Mouse (Mus musculus): ENCODE data around the gene Neurog3. TPM values are rescaled to one million over a fixed set of nuclear protein-coding genes. Genes with fewer than 3 reads are reported as not detected.

Gene Neurog3
- polyA plus RNA-seq, 1 experiment from 2014 or later = not detected

DNA sequence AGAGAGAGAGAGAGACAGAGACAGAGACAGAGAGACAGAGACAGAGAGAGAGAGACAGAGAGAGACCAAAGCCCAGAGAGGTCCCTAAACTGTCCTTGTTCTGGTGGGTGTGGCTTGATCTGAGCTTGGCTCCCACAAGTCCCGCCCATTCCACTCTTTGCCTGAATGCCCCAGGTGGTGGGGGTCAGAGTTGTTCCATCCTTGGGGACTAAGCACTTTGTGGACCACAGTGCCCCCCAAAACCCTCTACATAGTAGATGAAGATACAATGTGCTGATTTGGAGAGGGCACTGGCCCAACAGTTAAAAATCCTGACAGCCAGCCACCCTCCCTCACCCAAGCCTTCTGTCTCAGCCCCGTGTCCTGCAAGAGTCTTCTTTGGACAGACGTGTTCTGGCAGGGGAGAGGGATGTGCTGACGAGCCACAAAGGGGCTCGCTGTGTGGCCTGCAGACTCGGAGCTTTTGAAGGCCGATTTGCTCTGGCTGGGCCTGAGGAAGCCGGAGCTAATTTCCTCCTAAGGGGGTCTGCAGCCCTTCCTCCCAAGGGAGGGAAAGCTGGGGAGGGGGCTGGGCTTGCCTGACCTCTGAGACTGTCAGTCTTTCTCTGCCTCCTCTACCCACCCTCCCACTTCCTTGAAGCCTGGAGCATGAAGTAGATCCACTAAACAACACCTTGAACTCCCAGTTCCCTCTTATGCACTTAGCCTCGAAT lies 40.1 kb downstream of the Neurog3 start:
- no peak overlapping the region for H3K4me3 ChIP-seq (replicated peaks; ENCODE audit: low read length)
- ATAC-seq (ENCODE audit: low FRiP score) (no peak), DNase-seq (ENCODE audit: low spot score) (no peak)
- peaks cover 46% of the 10 kb centered on the region for H3K27me3 ChIP-seq (ENCODE audit: control insufficient read depth, insufficient read depth, low read length)
- H3K9me3 ChIP-seq (ENCODE audit: control insufficient read depth, low read length) = no peaks in the 10 kb centered on the region
- H3K4me2 ChIP-seq (replicated peaks) = no peak overlapping the region
- H3K36me3 ChIP-seq (replicated peaks; ENCODE audit: control insufficient read depth, insufficient read depth) = no peaks in the 10 kb centered on the region
- H3K9ac ChIP-seq = no peak overlapping the region
- H3K4me1 ChIP-seq (replicated peaks; ENCODE audit: control insufficient read depth, insufficient read depth, low read length) = peaks cover 7% of the 10 kb centered on the region; the same call in 1 of the 2 replicates
- no peak overlapping the region for H3K27ac ChIP-seq
- WGBS = 4% methylated on average over 9 of the region's 9 CpGs

DNA sequence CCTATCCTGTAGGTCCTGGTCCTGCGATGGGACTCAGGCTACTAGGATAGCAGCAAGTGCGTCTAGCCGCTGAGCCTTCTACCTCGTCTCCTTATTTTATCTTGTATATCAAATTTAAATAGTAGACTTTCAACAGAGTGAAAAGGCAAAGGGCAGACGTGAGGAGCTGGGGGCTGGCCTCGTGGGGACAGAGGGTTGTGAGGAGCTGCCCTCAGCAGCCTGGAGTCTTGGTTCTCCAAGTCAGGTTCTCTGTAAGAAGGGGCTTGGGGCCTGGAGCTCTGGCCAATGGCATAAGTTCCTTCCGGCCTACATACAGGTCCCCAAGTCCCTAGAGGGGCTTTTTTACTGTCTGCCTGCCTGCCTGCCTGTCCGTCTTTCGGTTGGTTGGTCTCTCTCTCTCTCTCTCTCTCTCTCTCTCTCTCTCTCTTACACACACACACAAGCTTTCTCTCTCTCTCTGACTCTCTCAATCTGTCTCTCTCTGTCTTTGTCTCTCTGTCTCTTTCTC lies 41.1 kb downstream of the Neurog3 start:
- peaks cover 7% of the 10 kb centered on the region; the same call in 1 of the 2 replicates for H3K4me1 ChIP-seq (replicated peaks; ENCODE audit: control insufficient read depth, insufficient read depth, low read length)
- DNase-seq (ENCODE audit: low spot score) = no peak
- 14% methylated on average over 9 of the region's 9 CpGs for WGBS
- no peak overlapping the region for H3K4me3 ChIP-seq (replicated peaks; ENCODE audit: low read length)
- no peak for ATAC-seq (ENCODE audit: low FRiP score)
- H3K4me2 ChIP-seq (replicated peaks) = no peak overlapping the region
- peaks cover 51% of the 10 kb centered on the region for H3K27me3 ChIP-seq (ENCODE audit: control insufficient read depth, insufficient read depth, low read length)
- H3K27ac ChIP-seq = no peak overlapping the region
- no peaks in the 10 kb centered on the region for H3K36me3 ChIP-seq (replicated peaks; ENCODE audit: control insufficient read depth, insufficient read depth)
- no peaks in the 10 kb centered on the region for H3K9me3 ChIP-seq (ENCODE audit: control insufficient read depth, low read length)
- no peak overlapping the region for H3K9ac ChIP-seq

DNA sequence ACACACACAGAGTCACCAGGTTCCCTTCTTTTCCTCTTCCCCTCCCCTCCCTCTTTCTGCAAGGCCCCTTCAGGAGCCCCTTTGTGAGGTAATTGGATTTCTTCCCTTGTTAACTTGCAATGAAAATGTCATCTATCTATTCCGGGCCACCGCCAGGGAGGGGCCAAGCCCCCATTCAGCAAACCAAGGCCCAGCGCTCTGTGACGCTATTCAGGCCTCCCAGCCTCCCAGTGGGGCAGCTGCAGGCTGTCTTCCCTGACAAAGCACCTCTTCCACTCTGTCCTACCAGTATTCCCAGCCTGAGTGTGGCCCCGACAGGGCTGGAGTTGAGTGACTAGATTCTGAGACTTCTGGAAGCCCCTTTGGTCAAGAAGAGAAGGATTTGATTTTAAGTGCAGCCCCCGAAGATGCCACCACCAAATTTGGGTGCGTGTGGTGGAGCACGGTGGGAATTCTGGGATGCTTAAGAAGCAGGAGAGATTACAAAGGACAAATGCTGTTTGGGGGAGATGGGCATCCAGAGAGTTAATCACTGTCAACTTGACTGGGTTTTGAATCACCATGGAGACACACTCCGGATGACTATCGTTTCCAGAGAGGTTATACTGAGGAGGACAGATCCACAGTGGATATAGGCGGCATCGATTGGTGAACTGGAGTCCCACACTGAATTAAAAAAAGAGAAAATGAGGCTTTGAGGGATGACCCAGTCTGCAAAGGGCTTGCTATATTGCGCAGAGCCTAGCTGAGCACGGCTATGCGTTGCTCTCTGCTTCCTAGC lies 41.8 kb downstream of the Neurog3 start:
- Histone ChIP-seq H3K9me3 (ENCODE audit: control insufficient read depth, low read length) (no peaks in the 10 kb centered on the region), H3K9ac (no peak overlapping the region), H3K4me1 (replicated peaks; ENCODE audit: control insufficient read depth, insufficient read depth, low read length) (peaks cover 7% of the 10 kb centered on the region; the same call in 1 of the 2 replicates), H3K4me2 (replicated peaks) (no peak overlapping the region), H3K4me3 (replicated peaks; ENCODE audit: low read length) (no peak overlapping the region), H3K27me3 (ENCODE audit: control insufficient read depth, insufficient read depth, low read length) (peaks cover 45% of the 10 kb centered on the region), H3K27ac (no peak overlapping the region), H3K36me3 (replicated peaks; ENCODE audit: control insufficient read depth, insufficient read depth) (no peaks in the 10 kb centered on the region)
- ATAC-seq (ENCODE audit: low FRiP score) (0 out of 2 replicates have a peak, but pooled peaks have one; percentile 27), DNase-seq (ENCODE audit: low spot score) (no peak)
- WGBS = 25% methylated on average over 15 of the region's 15 CpGs

DNA sequence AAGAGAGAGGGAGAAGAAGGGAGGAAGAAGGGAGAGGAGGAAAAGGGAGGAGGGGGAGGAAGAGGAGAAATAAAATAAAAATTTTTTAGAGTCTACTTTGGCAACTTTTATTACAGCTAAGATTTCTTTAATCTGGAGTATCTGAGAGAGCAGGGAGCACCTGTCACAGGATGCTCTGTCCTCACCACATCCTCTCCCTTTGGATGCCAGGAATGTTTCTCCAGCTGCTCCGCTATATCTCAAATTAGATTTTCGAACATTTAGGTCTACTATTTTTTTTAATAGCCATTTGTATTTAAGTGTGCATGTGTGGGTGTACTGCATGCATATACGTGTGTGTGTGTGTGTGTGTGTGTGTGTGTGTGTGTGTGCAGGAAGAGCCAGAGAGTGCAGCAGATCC lies 47.1 kb downstream of the Neurog3 start:
- Histone ChIP-seq H3K27me3 (ENCODE audit: control insufficient read depth, insufficient read depth, low read length) (peaks cover 35% of the 10 kb centered on the region), H3K9ac (no peak overlapping the region), H3K36me3 (replicated peaks; ENCODE audit: control insufficient read depth, insufficient read depth) (no peaks in the 10 kb centered on the region), H3K9me3 (ENCODE audit: control insufficient read depth, low read length) (no peaks in the 10 kb centered on the region), H3K27ac (no peak overlapping the region), H3K4me3 (replicated peaks; ENCODE audit: low read length) (no peak overlapping the region), H3K4me1 (replicated peaks; ENCODE audit: control insufficient read depth, insufficient read depth, low read length) (no peaks in the 10 kb centered on the region), H3K4me2 (replicated peaks) (no peak overlapping the region)
- no peak for DNase-seq (ENCODE audit: low spot score)
- WGBS = 93% methylated on average over 3 of the region's 3 CpGs
- no peak for ATAC-seq (ENCODE audit: low FRiP score)

DNA sequence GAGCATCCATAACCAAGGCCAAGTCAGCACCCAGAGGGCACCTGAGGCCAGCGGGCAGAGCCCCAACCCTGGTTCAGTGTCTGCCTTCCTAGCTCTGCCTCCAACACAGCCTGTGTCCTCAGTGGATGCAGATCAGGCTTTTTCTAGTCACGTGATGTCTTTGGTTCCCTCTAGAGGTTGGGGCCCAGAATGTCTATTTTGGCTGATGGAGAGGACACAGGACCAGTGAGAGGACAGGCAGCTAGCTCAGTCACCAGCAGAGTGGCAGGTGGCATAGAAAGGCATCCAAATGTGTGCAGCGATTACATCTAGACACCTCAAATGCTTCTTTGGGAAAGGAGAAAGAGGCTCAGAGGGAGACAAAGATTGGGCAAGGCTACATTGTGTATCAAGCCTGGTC lies 48.8 kb downstream of the Neurog3 start:
- ATAC-seq (ENCODE audit: low FRiP score) (no peak), DNase-seq (ENCODE audit: low spot score) (no peak)
- Histone ChIP-seq H3K4me1 (replicated peaks; ENCODE audit: control insufficient read depth, insufficient read depth, low read length) (no peaks in the 10 kb centered on the region), H3K27ac (no peak overlapping the region), H3K36me3 (replicated peaks; ENCODE audit: control insufficient read depth, insufficient read depth) (no peaks in the 10 kb centered on the region), H3K4me3 (replicated peaks; ENCODE audit: low read length) (no peak overlapping the region), H3K4me2 (replicated peaks) (no peak overlapping the region), H3K9me3 (ENCODE audit: control insufficient read depth, low read length) (no peaks in the 10 kb centered on the region), H3K27me3 (ENCODE audit: control insufficient read depth, insufficient read depth, low read length) (peaks cover 25% of the 10 kb centered on the region), H3K9ac (no peak overlapping the region)
- whole genome bisulfite sequencing = 47% methylated on average over 3 of the region's 3 CpGs

DNA sequence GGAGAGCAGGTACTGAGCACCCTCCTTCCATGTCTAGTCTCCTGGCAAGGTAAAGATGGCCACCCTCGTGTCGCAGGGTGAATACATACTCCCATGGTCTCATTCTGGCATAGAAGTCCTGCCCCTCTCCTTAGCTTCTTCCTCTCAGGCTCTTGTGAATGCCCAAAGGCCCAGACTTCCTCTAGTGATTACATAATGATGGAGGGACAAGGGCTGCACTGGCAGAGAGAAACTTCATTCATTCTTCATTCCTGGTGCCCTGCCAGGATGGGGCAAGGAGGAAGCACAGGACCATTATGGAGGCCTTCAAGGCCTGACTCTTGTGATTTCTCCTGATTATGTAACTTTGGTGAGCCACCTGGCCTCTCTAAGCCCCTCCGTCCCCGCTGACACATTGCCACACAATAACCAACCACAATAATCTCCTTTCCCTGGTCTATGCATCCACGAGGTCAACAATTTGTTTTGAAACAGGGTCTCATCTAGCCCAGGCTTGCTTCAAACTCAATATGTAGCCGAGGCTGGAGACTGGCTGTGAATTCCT lies 49.7 kb downstream of the Neurog3 start:
- Histone ChIP-seq H3K27ac (no peak overlapping the region), H3K4me2 (replicated peaks) (no peak overlapping the region), H3K4me1 (replicated peaks; ENCODE audit: control insufficient read depth, insufficient read depth, low read length) (no peaks in the 10 kb centered on the region), H3K9me3 (ENCODE audit: control insufficient read depth, low read length) (no peaks in the 10 kb centered on the region), H3K9ac (no peak overlapping the region), H3K27me3 (ENCODE audit: control insufficient read depth, insufficient read depth, low read length) (peaks cover 20% of the 10 kb centered on the region), H3K4me3 (replicated peaks; ENCODE audit: low read length) (no peak overlapping the region), H3K36me3 (replicated peaks; ENCODE audit: control insufficient read depth, insufficient read depth) (no peaks in the 10 kb centered on the region)
- DNase-seq (ENCODE audit: low spot score) = no peak
- WGBS = 70% methylated on average over 6 of the region's 6 CpGs
- ATAC-seq (ENCODE audit: low FRiP score) = no peak

DNA sequence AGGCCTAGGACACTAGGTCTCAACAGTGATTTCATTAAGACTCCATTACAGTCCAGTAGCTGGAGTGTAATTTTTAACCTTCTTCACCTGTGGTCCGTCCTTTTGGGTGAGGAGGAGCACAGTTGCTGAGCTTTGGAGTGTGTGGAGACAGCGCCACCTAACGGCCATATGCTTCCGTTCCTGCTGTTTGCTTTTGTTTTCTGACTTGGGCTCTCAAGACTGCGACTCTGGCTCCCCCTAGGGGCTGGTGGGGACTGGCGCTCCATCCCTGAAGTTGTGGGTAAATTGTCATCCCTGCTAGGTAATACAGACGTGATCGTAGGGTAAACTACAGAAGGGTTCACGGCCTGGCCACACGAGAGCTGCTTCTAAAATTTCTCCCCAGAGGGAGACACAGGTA lies 50.2 kb downstream of the Neurog3 start:
- ATAC-seq (ENCODE audit: low FRiP score) (peak; percentile 59; the same call in 1 of the 2 replicates), DNase-seq (ENCODE audit: low spot score) (peak; percentile 99)
- H3K27me3 ChIP-seq (ENCODE audit: control insufficient read depth, insufficient read depth, low read length) = peaks cover 18% of the 10 kb centered on the region
- WGBS = 3% methylated on average over 10 of the region's 10 CpGs
- H3K27ac ChIP-seq = no peak overlapping the region
- no peak overlapping the region for H3K9ac ChIP-seq
- no peaks in the 10 kb centered on the region for H3K4me1 ChIP-seq (replicated peaks; ENCODE audit: control insufficient read depth, insufficient read depth, low read length)
- no peaks in the 10 kb centered on the region for H3K36me3 ChIP-seq (replicated peaks; ENCODE audit: control insufficient read depth, insufficient read depth)
- H3K4me3 ChIP-seq (replicated peaks; ENCODE audit: low read length) = no peak overlapping the region
- H3K4me2 ChIP-seq (replicated peaks) = no peak overlapping the region
- no peaks in the 10 kb centered on the region for H3K9me3 ChIP-seq (ENCODE audit: control insufficient read depth, low read length)

Measured in hindbrain, embryonic 14.5 days (tissue).